Mouse (Mus musculus) MEL (cell line): ENCODE data around the gene Etv4.

Experiments used
- EP300 ChIP-seq, 2 experiments: IDR thresholded peaks; 2 replicates each; pipeline ENCODE4 v1.6.1; 2011; ENCODE audit warnings: improper control_type of control experiment in 2 of 2, low read length in 2 of 2, low read depth in 1 of 2, mild to moderate bottlenecking in 1 of 2
- SIN3A ChIP-seq: IDR thresholded peaks from 2 replicates; pipeline ENCODE4 v1.6.1; 2012; ENCODE audit warnings: low read length, improper control_type of control experiment, inconsistent platforms
- ZC3H11A ChIP-seq: IDR thresholded peaks from 2 replicates; pipeline ENCODE4 v1.6.1; 2012; ENCODE audit warnings: low read depth, mild to moderate bottlenecking, inconsistent platforms, low read length, improper control_type of control experiment

DNA sequence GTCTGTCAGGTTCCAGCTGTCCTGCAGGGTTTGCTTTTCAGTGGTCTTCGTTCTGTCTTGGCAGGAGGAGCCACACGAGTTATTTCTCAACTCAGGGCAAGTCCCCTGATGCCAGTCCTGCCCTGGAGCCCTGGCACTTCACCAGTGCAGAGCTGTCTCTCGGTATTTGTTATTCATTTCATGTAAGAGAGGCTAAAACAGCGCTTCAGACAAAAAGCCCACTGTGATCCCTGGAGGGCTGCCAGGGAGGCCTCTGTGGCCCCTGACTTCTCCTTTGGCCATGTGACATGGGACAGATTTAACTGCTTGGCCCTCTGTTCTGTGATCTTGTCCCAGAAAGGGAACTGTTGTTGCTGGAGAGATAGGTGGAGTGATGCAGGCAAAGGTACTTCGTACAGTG lies 26.7 kb downstream of the Etv4 start:
- no peak for TF ChIP-seq EP300 (IDR thresholded peaks at IDR 0.05; ENCODE audit: low read depth in 1 of 2, low read length in 2 of 2)
- TF ChIP-seq ZC3H11A, result no peak
- no peak for TF ChIP-seq SIN3A
